Mouse (Mus musculus) liver, adult (tissue): ENCODE measurements around the gene Vstm2l.

Source experiments
- GATA4 ChIP-seq: IDR thresholded peaks from 2 replicates; pipeline ENCODE4 v1.6.1; 2014; ENCODE audit warnings: mild to moderate bottlenecking, low read length; ENCODE audit not compliant: insufficient replicate concordance

The Vstm2l gene

GRCm38 (mm10) chr2:157967856-157968255, 53.4 kb downstream of the Vstm2l start:
- TF ChIP-seq GATA4, result no peak

GRCm38 (mm10) chr2:157970124-157970523, 55.7 kb downstream of the Vstm2l start:
- TF ChIP-seq GATA4, result no peak

GRCm38 (mm10) chr2:157970669-157971068, 56.2 kb downstream of the Vstm2l start:
- no peak for TF ChIP-seq GATA4

- no peak for TF ChIP-seq GATA4
These were observed 60.4 kb downstream of the Vstm2l start for GRCm38 (mm10) chr2:157974604-157975501.

- TF ChIP-seq GATA4, result no peak
These were observed 61.1 kb downstream of the Vstm2l start for GRCm38 (mm10) chr2:157975595-157975994.

GRCm38 (mm10) chr2:157979241-157979640, 64.8 kb downstream of the Vstm2l start:
- no peak for TF ChIP-seq GATA4

GRCm38 (mm10) chr2:157982727-157983126, 68.3 kb downstream of the Vstm2l start:
- TF ChIP-seq GATA4, result no peak

GRCm38 (mm10) chr2:157983276-157983675, 68.8 kb downstream of the Vstm2l start:
- no peak for TF ChIP-seq GATA4

GRCm38 (mm10) chr2:157985611-157986010, 71.2 kb downstream of the Vstm2l start:
- TF ChIP-seq GATA4, result no peak

- TF ChIP-seq GATA4, result no peak
These were observed 71.8 kb downstream of the Vstm2l start for GRCm38 (mm10) chr2:157986235-157986634.

GRCm38 (mm10) chr2:157988416-157989190, 74.2 kb downstream of the Vstm2l start:
- TF ChIP-seq GATA4, result no peak

GRCm38 (mm10) chr2:157989946-157990345, 75.5 kb downstream of the Vstm2l start:
- no peak for TF ChIP-seq GATA4

GRCm38 (mm10) chr2:157991026-157991425, 76.6 kb downstream of the Vstm2l start:
- TF ChIP-seq GATA4, result no peak

- TF ChIP-seq GATA4, result no peak
These were observed 78.0 kb downstream of the Vstm2l start for GRCm38 (mm10) chr2:157992501-157992900.
